Mouse (Mus musculus) liver, postnatal 0 days (tissue): ENCODE measurements around the gene Adgre4.

ENCODE experiments used
- CTCF ChIP-seq: sonication (generic); IDR thresholded peaks from 2 replicates; pipeline ENCODE4 v1.5.1; 2016; ENCODE audit warnings: antibody characterized with exemption, low read depth
- EP300 ChIP-seq: IDR thresholded peaks from 2 replicates; pipeline ENCODE4 v1.6.1; 2016; ENCODE audit warnings: antibody characterized with exemption, low read depth, mild to moderate bottlenecking

GRCm38 (mm10) chr17:55843067-55843466 lies 93.3 kb downstream of the Adgre4 start:
- TF ChIP-seq CTCF = no peak
- no peak for TF ChIP-seq EP300
